Mouse (Mus musculus) stomach, postnatal 0 days (tissue): ENCODE results near the gene Bicc1.

Source experiments
- CTCF ChIP-seq: IDR thresholded peaks from 2 replicates; pipeline ENCODE4 v1.5.1; 2016; ENCODE audit warnings: antibody characterized with exemption, low read depth, mild to moderate bottlenecking, moderate library complexity
- EP300 ChIP-seq: optimal IDR thresholded peaks from 2 replicates; pipeline ENCODE3; 2016; ENCODE audit warnings: antibody characterized with exemption

DNA sequence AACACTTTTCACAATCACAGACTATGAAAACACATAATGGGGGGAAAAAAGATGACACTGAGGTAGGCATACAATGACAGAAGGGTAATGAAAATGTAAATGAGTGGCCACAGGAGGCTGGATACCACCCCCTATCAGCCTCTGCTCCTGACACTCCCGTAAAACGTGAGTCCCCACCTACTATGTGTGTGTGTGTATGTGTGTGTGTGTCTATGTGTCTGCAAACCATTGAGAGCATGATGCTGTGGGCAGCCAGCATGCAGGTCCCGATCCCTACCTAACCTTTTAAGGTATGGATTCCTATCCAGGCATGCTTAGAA, 209.4 kb downstream of the Bicc1 start:
- TF ChIP-seq CTCF: no peak
- TF ChIP-seq EP300: no peak
